Mouse (Mus musculus) embryonic stem cell, embryonic (primary cell): ENCODE data around the gene B4galnt2.

Source experiments
- CTCF ChIA-PET, 4 experiments: fragments of 300-600 bp in 2 of 4; fragments of 350-600 bp in 2 of 4; sonication (Branson Sonifier 250); formaldehyde crosslinking; loops; one replicate each; lab custom pipeline; 2022; ENCODE audit warnings: inconsistent platforms in 2 of 4; lab: Charles Lee
- POLR2A ChIA-PET, 4 experiments: fragments of 300-600 bp in 2 of 4; fragments of 350-600 bp in 2 of 4; sonication (Branson Sonifier 250); formaldehyde crosslinking; loops; one replicate each; lab custom pipeline; 2022; ENCODE audit warnings: antibody characterized with exemption in 4 of 4, inconsistent platforms in 1 of 4; lab: Charles Lee

B4galnt2 gene

DNA sequence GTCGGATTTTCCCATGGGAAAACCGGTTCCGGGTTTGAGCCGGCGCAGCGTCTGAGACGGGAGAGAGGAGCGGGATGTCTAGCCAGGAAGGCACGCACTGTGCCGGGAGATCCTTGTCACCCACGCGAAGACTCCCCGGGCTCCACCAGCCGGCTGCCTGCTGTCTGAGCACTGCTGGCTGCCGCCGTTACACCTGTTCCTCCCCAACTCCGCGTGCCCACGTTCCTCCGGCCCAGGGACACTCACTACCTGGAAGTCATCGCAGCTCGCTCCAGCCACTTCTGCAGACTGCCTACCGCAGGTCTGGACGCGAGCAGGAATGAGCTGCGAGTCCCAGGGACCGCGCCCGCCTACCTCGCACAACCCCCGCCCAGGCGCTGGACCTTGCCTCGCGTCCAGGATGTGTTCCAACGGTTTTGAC lies at the start of gene B4galnt2:
B4galnt2 (minus strand) TSS at position 321 of the 421 bp plus-strand sequence.
- CTCF ChIA-PET = interaction anchor here in 3 of 4 experiments (0.6 to 1.3 kb wide), 7 partner anchors 8 to 484 kb away, joined by 3 to 5 read pairs (median 4); no protein-coding TSS in a partner anchor
- POLR2A ChIA-PET = interaction anchor here (0.5 to 3.1 kb wide), 24 partner anchors 9 to 500 kb away, joined by 3 to 24 read pairs (median 4); partner anchors contain the start of genes Snf8 (in 2 of the 4), Atp5g1 (in 1 of the 4) and Spop (in 1 of the 4)

DNA sequence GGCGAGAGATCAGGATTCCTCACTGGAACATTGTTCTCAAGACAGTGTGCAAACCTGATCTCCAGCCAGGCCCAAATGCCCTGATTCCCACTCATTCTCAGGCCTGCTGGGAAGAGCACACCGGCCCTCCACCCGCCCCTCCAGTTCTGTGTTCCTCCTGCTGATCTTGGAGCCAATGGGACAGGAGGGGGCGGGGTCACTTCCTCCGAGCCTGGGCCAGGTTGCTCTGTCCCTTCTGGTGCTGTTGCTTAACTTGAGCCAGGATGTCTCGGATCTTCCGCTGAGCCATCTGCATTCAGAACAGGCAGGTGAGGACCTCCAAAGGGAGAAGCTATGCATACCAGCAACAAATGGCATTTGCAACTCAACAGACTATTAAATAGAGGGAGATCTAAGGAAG lies 48.6 kb upstream of the B4galnt2 start:
- ChIA-PET POLR2A (interaction anchor here (0.6 to 11.6 kb wide), 37 partner anchors 9 to 1639 kb away, joined by 3 to 261 read pairs (median 4); partner anchors contain the start of genes Snf8 (in 3 of the 4), Atp5g1 (in 1 of the 4) and Igf2bp1 (in 1 of the 4)), CTCF (interaction anchor here in 2 of 4 experiments (0.8 to 3.7 kb wide), 9 partner anchors 16 to 297 kb away, joined by 3 to 23 read pairs (median 4); partner anchors contain the start of genes Phb (in 1 of the 2) and Snf8 (in 1 of the 2))

DNA sequence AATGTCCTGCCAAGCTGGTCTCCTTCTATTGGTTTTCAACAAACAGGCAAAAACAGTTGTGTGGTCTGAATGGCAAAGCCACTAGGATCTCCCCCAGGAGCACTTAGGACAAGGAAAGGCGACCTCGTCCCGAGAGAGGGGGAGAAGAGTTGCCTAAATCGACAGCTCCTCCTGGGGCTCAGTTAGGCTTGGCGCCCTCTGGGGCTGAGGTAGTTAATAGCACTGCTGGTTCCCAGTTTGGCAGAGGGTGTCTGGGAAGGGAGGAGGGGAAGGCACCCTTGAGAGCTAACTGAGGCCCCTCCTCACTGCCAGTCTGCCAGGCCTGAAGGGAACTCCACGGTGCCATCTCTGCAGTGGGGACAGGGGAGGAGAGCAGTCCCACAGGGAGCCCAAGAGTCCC lies 44.5 kb upstream of the B4galnt2 start:
- ChIA-PET CTCF (interaction anchor here in 3 of 4 experiments (0.6 to 1.8 kb wide), 13 partner anchors 10 to 270 kb away, joined by 3 to 8 read pairs (median 4); no protein-coding TSS in a partner anchor), POLR2A (interaction anchor here in 3 of 4 experiments (0.6 to 11.6 kb wide), 10 partner anchors 9 to 182 kb away, joined by 3 to 261 read pairs (median 4); partner anchors contain the start of gene Snf8 (in 1 of the 3))

GRCm38 (mm10) chr11:95958251-95958650 lies 43.6 kb upstream of the B4galnt2 start:
- POLR2A ChIA-PET = interaction anchor here in 3 of 4 experiments (0.7 to 11.6 kb wide), 11 partner anchors 10 to 107 kb away, joined by 3 to 261 read pairs (median 4); partner anchors contain the start of gene Snf8 (in 1 of the 3)

DNA sequence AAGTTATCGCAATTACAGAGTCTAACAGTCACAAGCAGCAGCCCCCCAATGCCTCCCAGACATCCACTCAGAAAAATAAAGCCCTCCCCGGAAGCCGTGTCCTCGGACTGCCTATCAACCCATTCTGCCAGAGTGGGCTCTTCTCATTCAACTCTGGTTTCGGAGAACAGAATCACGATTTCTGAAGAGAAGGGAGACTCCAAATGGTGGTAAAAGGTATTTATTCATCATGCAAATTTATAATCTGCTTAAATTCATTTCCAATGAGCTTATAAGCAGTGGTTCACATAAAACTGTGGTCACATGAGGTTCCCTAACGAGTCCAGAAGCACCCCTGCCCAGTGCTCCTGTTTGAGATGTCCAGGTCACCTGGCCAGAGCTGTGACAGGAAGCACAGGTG lies 42.7 kb upstream of the B4galnt2 start:
- ChIA-PET POLR2A (interaction anchor here (0.7 to 11.6 kb wide), 15 partner anchors 9 to 108 kb away, joined by 3 to 261 read pairs (median 3); partner anchors contain the start of gene Snf8 (in 2 of the 4)), CTCF (interaction anchor here in 2 of 4 experiments (0.8 to 2.4 kb wide), 6 partner anchors 17 to 134 kb away, joined by 3 to 7 read pairs (median 4); no protein-coding TSS in a partner anchor)

More at GRCm38 (mm10) chr11:95958251-95958650, 43.6 kb upstream of the B4galnt2 start:
- CTCF ChIA-PET = interaction anchor here in 2 of 4 experiments (1.1 to 1.8 kb wide), 5 partner anchors 13 to 32 kb away, joined by 3 to 8 read pairs (median 4); no protein-coding TSS in a partner anchor

DNA sequence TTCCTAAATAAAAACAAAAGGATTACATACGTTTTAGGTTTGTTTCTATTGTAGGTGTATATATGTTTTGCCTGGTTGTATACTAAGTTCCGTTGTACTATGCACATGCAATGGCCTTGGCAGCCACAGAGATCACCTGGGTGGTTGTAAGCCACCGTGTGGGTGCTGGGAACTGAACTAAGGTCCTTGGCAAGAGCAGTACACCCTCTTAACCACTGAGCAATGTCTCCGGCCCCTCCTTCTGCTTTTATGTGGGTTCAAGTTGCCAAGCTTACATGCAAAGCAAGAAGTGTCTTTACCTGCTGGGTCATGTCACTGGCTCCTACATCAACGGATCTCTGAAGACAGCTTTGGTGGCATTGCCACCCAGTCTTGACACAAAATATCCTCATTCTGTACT lies 38.6 kb upstream of the B4galnt2 start:
- ChIA-PET CTCF (interaction anchor here in 2 of 4 experiments (0.8 to 1.5 kb wide), 5 partner anchors 8 to 39 kb away, joined by 3 to 4 read pairs (median 3); partner anchors contain the start of gene B4galnt2 (in 1 of the 2)), POLR2A (interaction anchor here in 3 of 4 experiments (0.5 to 11.6 kb wide), 11 partner anchors 10 to 1087 kb away, joined by 3 to 261 read pairs (median 3); partner anchors contain the start of gene Igf2bp1 (in 1 of the 3))

DNA sequence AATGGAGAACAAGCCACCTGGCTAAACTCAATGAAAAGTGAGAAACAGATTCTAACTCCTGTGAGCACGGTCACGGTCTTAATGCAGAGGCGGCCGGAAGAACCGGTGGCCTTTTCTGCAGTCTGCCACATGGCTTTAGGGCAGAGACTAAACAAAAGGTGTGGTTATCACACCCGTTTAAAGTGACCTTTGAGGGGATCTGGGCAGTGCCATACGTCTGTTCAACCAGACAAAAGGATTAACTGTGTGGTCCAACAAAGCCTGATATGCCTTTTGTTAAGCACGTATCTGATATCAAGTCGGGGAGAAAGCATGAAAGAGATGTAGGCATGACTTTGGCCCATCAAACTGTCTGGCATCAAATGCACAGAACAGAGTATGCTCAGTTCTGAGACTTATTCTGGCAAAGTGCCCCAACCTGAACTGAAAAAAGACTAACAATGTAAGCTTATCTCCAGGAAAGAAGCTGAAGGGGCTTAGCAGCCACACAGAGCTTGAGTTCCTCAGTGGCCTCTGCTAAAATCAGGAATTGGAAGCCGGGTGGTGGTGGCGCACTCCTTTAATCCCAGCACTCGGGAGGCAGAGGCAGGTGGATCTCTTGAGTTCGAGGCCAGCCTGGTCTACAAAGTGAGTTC lies 31.3 kb upstream of the B4galnt2 start:
- POLR2A ChIA-PET = interaction anchor here (0.7 to 2.6 kb wide), 7 partner anchors 10 to 354 kb away, joined by 3 to 9 read pairs (median 4); no protein-coding TSS in a partner anchor
- CTCF ChIA-PET = interaction anchor here in 2 of 4 experiments (0.5 to 1.5 kb wide), 5 partner anchors 13 to 168 kb away, joined by 3 to 4 read pairs (median 3); no protein-coding TSS in a partner anchor

GRCm38 (mm10) chr11:95939828-95940507 lies 25.3 kb upstream of the B4galnt2 start:
- CTCF ChIA-PET = interaction anchor here (0.5 to 1.7 kb wide), 49 partner anchors 10 to 1371 kb away, joined by 3 to 41 read pairs (median 4); partner anchors contain the start of genes B4galnt2 (in 1 of the 4) and Snf8 (in 1 of the 4)
- POLR2A ChIA-PET = interaction anchor here (0.6 to 1.7 kb wide), 27 partner anchors 8 to 191 kb away, joined by 3 to 9 read pairs (median 4); partner anchors contain the start of gene B4galnt2 (in 1 of the 4)

DNA sequence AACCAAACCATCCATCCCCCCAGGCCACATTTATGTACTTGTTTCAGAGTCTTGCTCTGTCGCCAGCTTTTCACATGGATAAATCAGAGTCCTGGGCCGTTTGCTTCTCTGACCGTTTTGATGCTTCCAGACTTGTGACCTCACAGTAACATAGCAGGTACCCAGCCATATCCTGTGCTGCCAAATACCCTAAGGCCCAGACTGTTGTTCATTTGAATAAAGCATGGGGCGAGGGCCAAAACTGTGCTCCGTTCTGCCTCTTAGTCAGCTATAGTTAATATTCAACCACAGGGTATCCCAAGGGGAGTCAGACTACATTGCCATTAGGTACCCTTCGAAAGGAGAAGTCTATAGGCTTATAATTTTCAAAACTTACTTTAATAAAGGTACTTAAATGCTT lies 21.7 kb upstream of the B4galnt2 start:
- ChIA-PET CTCF (interaction anchor here in 1 of 4 experiments (1.0 kb wide), 1 partner anchor 10 kb away, joined by 3 read pairs; no protein-coding TSS in a partner anchor), POLR2A (interaction anchor here in 1 of 4 experiments (0.5 to 1.6 kb wide), 2 partner anchors 44 to 156 kb away, joined by 3 read pairs; no protein-coding TSS in a partner anchor)

DNA sequence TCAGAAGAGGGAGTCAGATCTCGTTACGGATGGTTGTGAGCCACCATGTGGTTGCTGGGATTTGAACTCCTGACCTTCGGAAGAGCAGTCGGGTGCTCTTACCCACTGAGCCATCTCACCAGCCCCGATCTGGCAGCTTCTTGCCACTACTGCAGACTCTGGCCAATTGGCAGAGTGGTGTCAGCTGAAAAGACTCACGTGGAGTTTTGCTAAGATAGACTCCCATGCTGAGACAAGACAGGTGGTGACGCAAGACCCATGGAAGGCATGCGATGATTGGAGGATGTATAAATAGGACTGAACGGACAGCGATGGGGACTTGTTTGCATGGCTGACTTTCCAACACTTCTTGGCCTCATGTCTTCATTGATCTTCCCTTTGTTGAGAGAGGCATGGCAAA lies 17.5 kb upstream of the B4galnt2 start:
- CTCF ChIA-PET = interaction anchor here in 1 of 4 experiments (0.6 kb wide), 2 partner anchors 236 to 319 kb away, joined by 3 to 5 read pairs; no protein-coding TSS in a partner anchor
- POLR2A ChIA-PET = interaction anchor here in 2 of 4 experiments (0.6 to 1.1 kb wide), 6 partner anchors 8 to 97 kb away, joined by 3 to 5 read pairs (median 4); no protein-coding TSS in a partner anchor

DNA sequence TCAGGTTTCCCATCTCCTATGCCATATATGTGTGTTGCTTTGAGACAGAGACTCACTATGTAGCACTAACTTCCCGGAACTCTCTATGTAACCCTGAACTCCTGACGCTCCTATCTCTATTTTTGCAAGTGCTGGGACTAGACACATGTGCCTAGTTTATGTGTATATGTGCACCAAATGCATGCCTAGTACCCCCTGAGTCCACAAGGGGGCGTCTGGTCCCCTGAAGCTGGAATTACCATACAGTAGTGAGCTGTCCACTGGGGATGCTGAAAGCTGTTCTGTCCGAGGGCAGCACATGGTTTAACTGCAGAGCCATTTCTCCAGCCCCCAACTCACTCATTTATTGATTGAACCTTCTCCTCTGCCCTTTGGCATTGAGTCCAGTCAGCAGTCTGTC lies 11.7 kb upstream of the B4galnt2 start:
- ChIA-PET CTCF (interaction anchor here (0.5 to 2.1 kb wide), 14 partner anchors 8 to 935 kb away, joined by 3 to 12 read pairs (median 4); no protein-coding TSS in a partner anchor), POLR2A (interaction anchor here in 2 of 4 experiments (0.6 to 4.5 kb wide), 7 partner anchors 12 to 149 kb away, joined by 3 to 24 read pairs (median 3); partner anchors contain the start of genes Atp5g1 (in 1 of the 2) and B4galnt2 (in 1 of the 2))

- CTCF ChIA-PET = interaction anchor here in 3 of 4 experiments (0.6 to 2.1 kb wide), 9 partner anchors 8 to 839 kb away, joined by 3 to 12 read pairs (median 4); no protein-coding TSS in a partner anchor
- POLR2A ChIA-PET = interaction anchor here in 2 of 4 experiments (1.0 to 4.5 kb wide), 5 partner anchors 12 to 150 kb away, joined by 3 to 24 read pairs (median 3); partner anchors contain the start of genes Atp5g1 (in 1 of the 2) and B4galnt2 (in 1 of the 2)
These were observed 11.3 kb upstream of the B4galnt2 start for GRCm38 (mm10) chr11:95925976-95926375.

DNA sequence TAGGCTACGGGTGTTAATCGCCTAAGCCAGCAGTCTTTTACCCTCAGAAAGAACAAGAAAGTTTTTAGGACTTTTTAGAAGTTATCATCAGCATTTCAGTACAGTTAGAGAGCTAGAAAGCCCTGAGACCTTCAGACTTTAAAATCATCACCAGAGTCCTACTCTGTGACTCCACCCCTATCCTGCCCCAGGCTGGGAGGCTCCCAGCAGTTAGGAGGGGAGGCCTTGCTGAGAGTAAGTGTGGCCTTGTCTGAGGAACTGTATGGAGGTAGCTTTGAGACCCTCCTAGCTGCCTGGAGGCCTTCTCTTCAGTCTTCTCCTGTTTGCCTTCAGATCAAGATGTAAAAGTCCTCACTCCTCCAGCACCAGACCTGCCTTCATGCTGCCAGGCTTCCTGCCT lies 9.5 kb upstream of the B4galnt2 start:
- CTCF ChIA-PET = interaction anchor here in 3 of 4 experiments (0.5 to 2.1 kb wide), 5 partner anchors 9 to 136 kb away, joined by 3 to 6 read pairs (median 4); partner anchors contain the start of gene B4galnt2 (in 1 of the 3)

DNA sequence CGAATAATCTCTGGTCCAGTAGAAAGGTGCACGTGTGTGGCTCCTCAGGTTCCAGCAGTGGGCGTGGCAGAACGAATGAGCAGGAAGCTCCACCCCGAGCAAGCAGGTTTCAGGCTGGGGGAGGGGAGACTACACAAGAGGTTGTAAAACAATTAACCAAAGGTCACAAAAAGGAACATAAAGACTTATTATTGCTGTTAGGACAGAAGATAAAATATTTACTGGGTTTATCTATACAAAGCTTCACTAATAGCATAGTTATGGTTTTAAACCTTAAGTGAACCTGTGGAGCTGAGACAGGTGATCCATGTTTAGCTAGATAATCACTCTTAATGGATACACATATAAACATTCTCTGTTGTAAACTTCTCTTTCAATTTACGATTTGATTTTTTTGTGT lies 8.8 kb upstream of the B4galnt2 start:
- ChIA-PET POLR2A (interaction anchor here (0.5 to 4.5 kb wide), 23 partner anchors 9 to 1531 kb away, joined by 3 to 24 read pairs (median 3); partner anchors contain the start of gene B4galnt2 (in 2 of the 4)), CTCF (interaction anchor here (0.5 to 2.1 kb wide), 6 partner anchors 9 to 172 kb away, joined by 3 to 7 read pairs (median 4); partner anchors contain the start of gene B4galnt2 (in 2 of the 4))

More for the DNA sequence above, 9.5 kb upstream of the B4galnt2 start:
- POLR2A ChIA-PET = interaction anchor here in 3 of 4 experiments (0.6 to 4.5 kb wide), 14 partner anchors 9 to 1530 kb away, joined by 3 to 24 read pairs (median 3); partner anchors contain the start of gene B4galnt2 (in 2 of the 3)

DNA sequence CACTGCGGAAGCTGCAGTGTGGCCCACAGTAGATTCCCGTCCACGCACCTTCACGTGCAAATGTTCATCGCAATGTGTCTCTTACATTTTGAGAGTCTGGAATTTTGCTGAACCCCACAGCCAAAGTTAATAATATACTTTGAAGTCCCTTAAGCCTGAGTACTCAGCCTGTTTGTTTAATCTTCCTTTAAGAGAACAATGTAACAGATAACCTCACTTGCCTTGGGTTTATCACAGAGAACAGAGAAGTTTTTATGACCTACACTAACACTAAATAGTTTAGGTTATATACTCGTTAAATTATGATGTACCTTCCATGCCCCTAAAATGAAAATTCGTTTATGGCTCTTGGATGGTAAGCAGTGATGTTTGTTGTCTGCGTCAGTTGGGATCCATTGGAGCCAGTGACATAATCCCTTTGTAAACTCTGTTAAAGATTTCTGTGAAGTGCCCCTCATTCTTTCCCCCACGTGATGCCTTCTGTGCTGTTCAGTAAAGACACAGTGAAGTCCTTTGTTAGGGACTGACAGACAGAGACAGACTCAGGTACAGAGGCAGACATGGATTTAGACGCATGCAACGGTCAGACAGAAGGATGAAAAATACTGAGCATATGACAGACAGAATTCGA lies 7.4 kb upstream of the B4galnt2 start:
- CTCF ChIA-PET = no interaction called here
- POLR2A ChIA-PET = interaction anchor here in 1 of 4 experiments (1.0 kb wide), 1 partner anchor 9 kb away, joined by 4 read pairs; no protein-coding TSS in a partner anchor

DNA sequence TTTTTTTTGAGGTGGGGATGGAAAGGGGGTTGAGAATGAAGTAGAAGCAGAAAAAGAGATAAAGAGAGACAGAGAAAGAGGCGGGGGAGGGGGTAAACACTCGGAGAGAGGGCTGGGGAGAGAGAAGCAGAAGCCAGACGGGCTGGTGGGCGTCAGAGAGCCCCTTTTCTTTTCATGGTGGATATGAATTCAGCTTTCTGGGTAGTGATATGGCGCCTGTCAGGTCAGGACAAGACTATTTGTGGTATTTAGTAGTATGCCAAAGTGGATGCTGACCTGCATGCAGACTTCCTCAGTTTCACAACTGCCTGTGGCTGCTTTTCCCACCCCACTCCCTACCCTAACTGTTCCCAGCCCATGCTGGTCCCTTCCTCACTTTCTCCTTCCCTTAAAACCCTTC lies 1.7 kb upstream of the B4galnt2 start:
- ChIA-PET CTCF (no interaction called here), POLR2A (no interaction called here)
